Mouse (Mus musculus): ENCODE data around the gene Mark2.
"Not testable (repeated sequence)": the region's sequence is repeated elsewhere in the genome, so short reads cannot be mapped to it uniquely, and the experiment has no call there.

Gene Mark2

DNA sequence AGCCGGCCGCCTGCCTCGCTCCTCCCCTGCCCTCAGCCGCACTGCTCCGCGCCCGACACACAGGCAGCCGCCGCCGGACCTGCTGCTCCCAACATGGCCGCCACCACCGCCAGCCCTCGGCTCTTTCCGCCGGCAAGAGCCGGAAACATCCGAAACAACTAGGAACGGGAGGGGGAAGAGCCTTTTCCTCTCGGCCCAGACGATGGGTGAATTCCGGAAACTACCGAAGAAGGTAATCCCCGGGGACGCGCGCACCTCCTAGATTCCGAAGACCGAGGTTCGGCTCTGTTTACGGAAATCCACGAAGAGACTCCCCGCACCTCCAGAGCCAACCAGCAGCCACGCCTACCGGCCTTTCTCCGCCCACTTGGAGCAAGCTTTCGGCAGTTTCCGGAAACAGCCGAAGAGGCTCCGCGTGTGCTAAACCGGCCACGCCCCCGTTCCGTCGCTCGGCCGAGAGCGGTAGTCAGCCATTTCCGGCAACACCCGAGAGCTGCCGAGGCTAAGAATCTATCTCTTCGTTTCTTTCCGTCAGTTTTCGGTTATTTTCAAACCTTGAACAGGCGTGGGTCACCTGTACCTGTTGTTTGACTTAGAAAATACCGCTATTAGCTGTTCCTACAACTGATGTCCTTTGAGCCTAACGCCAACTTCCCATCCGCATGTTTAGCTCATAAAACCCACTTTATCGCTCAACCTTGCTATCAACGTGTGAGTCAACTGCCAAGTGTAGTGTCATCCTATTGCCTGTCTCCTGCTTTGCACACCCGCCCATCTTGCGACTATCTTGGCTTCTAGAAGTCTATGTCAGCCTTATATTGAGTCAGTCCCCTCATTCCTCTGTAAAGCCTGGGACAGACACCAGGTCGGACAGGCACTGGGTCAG lies at the start of gene Mark2:
Gene Mark2, minus strand, starts transcription at position 349 of the 886 bp plus-strand sequence.
- in situ Hi-C loops (cut with MboI, MseI): no loop called here

DNA sequence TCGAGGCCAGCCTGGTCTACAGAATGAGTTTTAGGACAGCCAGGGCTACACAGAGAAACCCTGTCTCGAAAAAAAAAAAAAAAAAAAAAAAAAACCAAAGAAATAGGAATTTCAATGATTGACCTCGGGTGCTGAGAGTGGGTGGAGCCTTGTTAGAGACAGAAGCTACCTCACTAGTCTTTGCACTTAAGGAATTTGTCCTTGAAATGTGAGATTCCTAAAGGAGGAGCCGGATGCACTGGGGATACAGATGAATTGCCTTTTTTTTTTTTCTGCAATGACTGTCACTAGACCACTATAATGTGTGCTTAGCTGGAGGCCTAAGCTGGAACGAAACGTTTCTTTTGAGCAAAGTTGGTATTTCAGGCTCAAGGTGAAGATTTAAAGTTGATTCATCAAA lies 46.8 kb upstream of the Mark2 start:
- in situ Hi-C loops (cut with MboI, MseI): loop anchor here (10.0 kb wide), 1 partner anchor 1186 kb away; no protein-coding TSS in a partner anchor

DNA sequence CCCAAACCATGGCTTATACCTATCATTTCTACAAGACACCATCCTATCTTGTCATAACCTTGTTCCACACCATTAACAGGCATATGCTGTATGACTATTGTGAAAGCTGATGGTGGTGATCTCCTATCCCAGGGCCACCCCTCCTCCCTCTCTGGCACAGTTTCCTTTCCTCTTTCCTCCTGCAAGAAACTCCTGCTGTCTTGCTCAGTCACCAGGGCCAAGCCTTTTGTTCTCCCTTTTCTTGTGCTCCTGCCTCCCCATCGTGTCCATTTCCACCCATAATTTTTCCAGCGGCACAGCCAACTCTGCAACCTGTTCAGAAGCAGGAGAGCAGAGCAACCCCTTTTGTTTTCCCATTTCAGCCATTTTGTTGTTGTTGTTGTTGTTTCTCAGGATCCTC lies 44.4 kb upstream of the Mark2 start:
- in situ Hi-C loops (cut with MboI, MseI): loop anchor here (10.0 kb wide), 1 partner anchor 1189 kb away; no protein-coding TSS in a partner anchor

DNA sequence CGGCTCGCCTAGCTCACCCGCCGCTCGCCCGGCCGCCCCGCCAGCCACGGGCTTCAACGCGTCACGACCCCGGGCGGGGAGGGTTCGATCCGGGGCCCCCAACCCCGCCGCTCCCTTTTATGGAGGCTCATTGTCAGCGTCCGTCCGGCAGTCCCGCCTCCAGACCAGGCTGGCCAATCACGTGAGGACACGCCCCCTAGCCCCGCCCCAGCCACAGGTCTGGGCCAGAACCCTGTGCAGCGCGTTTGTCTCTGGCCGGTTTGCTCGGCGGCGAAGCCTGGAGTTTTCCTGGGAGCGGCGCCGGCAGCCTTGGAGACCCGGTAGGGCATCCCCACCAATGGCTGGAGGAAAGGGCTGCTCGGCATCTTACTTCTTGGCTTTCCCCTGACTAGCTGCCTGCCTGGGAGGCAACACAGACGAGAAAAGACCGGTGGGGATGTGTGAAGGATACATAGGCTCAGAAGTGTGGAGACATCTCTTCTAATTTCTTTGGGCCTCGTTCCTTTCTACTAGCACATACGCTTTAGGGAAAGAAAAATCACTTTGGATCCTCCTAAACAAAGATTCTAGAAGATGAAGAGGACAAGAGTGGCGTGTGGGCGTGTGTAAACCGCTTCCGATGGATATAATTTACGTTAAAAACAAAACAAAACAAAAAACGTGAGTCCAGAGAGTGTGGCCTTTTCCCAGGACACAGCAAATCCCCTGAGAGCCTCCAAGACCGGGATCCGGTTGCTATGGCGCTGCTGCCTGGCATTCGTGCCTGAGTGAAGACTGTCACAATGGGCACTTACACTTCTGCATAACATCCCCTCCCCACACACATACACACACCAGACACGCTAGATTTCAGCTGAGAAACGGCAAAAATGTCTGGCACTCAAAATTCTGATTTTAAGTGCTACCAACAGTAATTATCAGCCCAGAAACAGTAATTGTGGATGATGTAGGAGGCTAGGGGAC lies 41.5 kb upstream of the Mark2 start, which contains the start of gene Spindoc:
Gene Spindoc, minus strand, starts transcription at position 92 of the 963 bp plus-strand sequence.
- in situ Hi-C loops (cut with MboI, MseI): loop anchor here (10.0 kb wide), 1 partner anchor 1192 kb away; no protein-coding TSS in a partner anchor

DNA sequence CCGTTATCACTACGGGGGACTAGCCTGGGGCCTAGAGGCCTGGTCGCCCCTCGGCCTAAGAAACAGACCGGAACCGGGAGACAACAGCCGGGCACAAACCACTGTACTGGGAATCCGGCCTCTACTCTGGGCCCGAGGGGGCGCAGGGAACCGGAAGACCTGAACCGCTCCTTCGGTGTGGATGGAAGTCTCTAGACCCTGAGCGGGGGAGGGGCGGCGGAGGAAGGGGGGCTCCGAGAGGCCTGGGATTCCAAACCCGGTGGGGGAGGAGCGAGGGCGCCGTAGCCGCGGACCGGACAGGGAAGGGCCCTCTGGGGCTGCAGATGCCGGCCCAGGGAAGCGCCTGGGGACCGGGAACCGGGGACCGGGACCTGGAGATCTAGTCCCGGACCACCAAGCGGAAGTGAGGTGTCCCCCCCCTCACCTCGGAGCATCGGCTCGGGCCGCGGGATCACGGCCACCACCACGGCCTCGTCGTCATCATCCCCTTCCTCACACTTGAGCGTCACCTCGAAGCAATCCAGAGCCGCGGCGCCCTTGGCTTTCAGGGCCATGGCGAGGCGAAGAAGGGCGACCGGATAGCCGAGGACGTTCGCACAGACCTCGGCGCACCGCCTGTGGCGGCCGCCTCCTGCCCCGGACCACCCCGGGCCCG lies 40.7 kb upstream of the Mark2 start:
- in situ Hi-C loops (cut with MboI, MseI): loop anchor here (10.0 kb wide), 1 partner anchor 1192 kb away; no protein-coding TSS in a partner anchor

DNA sequence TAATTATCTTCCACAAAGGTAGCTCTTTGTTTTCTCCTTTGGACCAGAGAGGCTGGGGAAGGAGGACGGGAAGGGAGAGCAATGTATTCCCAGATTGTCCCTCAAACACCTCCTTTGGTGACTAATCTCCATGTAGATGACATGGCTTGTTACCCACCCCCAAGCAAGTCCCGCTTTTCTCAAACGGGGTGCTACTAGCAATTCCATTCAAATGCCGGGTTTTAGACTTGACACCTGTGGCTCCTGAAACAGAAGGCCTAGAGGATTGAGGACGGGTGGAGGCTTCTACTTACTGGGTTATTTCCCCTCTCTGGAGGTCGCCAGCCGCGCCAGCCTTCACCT lies 40.2 kb upstream of the Mark2 start:
- in situ Hi-C loops (cut with MboI, MseI): loop anchor here (10.0 kb wide), 1 partner anchor 1193 kb away; no protein-coding TSS in a partner anchor

DNA sequence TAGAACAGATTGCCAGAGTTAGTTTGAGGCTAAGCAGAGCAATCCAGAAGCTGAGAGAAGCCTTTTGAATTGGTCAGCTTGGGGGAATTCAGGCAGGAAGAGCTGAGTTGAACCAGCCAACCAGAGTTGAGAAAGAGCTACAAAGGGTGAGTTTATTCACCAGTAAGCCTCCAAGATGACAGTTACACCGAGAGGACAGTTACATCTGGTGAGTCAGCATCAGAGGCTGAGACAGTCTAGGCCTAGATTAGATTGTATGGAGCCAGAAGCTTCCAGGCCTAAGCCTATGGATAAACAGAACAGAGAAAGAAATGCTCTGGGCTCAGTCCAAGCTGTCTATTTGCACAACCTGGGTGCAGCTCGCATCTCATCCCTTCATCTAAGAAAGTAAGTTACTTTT lies 36.0 kb upstream of the Mark2 start:
- in situ Hi-C loops (cut with MboI, MseI): no loop called here

DNA sequence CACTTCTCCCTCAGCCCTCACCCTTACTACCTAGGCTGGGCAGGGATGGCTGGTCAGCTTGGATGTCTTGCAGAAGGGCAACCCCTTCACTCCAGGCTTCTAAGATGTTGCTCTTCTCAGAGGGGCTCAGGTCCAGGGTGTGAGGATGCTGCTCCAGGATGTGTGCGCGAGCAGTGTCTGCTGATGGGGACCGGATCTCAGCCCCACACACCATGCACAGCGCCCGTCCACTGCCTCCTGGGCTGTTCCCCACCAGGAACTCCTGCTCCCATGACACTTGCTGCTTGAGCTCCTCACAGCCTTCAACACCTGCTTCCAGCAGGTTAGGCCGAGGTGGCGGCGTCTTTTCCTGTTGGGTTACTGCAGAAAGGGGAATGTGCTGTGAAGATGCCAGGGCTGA lies 32.8 kb upstream of the Mark2 start:
- in situ Hi-C loops (cut with MboI, MseI): no loop called here

DNA sequence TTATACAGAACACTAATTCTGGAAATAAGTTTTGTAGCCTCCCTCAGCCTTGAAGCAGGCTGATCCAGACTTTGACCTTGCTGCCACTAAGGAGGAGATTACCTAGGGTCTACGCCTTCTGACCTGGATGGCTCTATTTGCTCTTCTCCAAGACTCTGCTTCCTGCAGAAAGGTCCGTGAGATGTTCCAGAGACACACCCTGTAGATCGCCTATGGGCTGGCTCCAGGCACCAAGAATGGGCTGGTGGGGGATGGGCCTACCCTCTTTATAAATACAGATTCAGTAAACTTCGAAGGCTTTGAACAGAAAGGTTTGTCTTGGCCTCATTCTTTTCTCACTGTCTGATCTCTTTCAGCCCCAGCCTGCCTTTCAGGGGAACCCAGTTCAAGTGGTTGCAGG lies 27.8 kb upstream of the Mark2 start:
- in situ Hi-C loops (cut with MboI, MseI): not testable (repeated sequence)

DNA sequence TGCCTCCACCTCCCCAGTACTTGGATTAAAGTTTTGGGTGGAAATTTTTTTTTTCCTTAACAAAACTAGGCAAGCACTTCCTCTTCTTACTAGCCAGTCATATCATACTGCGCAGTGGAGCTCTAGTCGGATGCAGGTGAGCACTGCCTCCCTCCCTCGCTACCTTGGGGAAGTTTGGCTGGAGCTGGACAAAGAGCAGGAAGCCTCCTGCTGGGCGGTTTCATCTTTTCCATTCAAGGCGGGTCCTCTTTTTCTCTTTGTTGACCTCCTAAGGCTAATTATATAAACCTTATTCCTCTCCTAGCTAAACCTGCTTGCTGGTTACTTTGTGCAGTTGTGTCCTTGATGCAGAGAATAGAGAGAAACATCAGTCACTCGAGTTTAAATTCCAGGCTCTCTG lies 12.0 kb upstream of the Mark2 start:
- in situ Hi-C loops (cut with MboI, MseI): no loop called here

DNA sequence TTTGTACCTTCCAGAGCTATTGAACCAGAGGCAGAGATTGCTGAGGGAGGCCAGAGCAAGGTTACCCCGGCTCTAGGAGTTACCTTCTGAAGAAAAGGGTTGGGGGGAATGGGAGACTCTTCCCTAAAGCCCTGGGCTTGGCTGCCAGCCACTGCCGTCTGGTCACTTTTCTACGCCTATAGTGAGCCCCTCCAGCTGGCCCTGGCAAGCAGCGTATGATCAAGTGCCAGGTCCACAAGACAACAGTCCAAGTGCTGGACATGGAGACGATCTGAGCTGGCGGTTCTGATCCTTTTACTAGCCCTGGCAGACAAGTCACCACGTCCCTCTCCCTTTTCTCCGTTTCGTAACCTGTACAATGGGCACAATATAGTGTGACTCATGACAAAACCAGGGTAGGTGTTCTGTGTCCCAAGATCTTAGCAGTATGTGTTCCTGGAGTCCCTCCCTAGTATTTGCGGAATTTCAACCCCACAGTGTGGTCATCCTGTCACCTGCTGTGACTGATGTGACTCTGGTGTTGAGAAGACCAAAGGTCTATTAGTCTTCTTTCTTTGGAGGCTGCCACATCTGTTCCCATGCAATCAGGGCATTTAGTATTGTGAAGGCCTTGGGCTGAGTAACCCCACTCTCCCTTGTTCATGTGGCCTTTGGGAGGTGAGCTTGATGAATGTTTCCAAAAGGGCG lies 11.3 kb upstream of the Mark2 start:
- in situ Hi-C loops (cut with MboI, MseI): no loop called here

DNA sequence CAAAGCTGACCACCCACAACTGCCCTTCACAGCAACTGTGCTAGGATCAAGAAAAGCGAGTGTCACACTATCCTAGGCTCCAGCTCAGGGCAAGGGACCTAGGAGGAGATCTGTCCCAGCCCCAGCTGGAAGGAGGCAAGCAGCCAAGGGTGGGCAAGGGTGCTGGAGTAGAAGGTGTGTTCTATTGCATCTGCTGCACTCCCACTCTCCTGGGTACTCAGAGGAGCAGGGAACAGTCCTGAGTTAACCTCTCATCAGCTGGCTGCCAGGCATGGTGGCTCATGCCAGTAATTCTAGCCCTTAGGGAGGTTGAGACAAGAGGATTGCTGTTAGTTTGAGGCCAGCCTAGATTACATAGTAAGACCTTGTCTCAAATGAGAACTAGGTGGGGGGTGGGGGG lies 8.3 kb upstream of the Mark2 start:
- in situ Hi-C loops (cut with MboI, MseI): loop anchor here (5.0 kb wide), 1 partner anchor 88 kb away; no protein-coding TSS in a partner anchor

DNA sequence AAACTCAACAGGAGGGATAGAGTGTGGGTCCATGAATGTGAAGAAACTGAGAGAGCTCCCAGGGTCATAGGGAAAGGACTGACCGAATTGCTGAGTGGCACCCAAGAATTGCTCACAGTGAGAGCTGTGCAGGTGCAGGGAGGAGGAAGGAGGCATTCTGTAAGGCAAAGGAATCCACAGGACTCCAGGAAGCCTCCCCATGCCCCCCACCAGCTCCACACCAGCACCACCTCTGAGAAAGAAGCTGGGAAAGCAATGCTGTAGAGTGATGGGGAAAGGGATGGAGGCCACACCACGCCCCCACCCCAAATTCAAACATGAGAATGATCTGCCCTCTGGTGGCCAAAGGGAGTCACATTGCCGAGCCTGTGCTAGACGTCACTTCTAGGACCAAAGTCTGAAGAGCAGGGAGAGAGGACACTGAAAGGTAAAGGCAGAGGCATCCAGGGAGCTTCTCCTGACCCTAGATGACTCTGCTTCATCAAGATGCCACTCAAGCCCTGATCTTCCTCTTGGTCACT lies 3.6 kb upstream of the Mark2 start:
- in situ Hi-C loops (cut with MboI, MseI): loop anchor here (5.0 kb wide), 1 partner anchor 83 kb away; no protein-coding TSS in a partner anchor

DNA sequence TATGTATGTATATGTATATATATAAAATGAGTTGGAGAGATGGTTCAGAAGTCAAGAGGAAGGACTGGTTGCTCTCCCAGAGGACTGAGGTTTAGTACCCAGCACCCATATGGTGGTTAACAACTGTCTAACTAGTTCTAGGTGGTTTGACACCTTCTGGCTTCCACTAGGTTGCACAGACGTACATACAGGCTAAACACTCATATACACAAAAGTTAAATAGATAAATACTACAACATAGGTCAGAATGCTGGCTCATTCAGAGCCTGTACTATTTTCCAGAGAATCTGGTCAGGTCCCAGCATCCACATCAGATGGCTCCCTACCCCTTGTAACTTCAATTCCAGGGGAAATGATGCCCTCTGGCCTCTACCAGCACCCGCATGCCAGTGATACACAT lies 986 bp upstream of the Mark2 start:
- in situ Hi-C loops (cut with MboI, MseI): no loop called here

DNA sequence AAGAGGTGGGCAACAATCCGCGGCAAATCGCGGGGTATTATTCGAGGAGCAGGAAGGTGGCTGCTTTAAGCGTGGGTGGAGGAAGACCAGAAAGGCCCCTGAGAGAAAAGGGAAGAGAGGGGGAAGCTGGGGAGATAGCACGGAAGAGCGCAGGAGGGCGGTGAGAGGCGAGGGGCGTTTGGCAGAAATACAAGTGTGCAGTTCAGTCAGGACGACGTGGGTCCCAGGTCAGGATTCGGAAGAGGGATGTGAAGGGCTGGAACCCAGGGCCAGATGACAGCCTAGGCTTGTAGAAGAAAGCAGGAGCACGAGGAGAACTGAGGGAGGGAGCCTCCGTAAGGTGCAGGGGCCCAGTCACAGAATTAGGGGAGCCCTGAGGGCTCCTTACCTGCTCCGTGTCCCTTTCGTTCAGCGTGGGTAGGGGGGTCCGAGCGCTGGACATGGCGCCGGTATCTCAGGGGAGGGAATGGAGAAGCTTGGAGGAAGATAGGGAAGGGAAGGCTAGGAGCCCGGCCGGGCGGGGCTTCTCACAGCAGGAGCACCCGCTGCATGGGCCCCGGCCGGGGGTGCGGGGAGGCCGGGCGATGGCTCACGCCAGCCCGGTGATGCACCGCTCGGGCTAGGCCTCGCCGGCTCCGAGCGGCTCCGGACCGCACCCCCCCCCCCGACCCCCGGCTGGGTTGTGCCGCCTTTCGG lies 732 bp downstream of the Mark2 start:
- in situ Hi-C loops (cut with MboI, MseI): no loop called here

DNA sequence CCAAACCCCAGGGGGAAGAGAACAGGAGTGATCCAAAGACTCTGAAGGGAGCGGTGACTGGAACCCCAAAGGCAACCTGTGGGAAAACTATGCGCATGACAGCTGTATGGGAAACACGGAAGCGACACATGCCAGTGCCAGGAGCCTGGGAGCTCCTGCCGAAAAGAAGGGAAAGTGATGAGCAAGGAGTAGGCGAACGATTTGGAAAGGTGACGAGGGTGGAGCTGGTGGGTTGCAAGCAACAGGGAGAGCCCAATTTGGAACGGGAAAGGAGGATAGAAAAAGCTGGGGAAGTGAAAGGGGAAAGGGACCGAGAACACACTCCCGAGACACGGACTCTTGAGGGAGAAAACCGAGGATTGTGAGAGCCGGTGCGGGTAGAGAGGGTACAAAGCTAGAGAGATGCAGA lies 1.3 kb downstream of the Mark2 start:
- in situ Hi-C loops (cut with MboI, MseI): no loop called here

DNA sequence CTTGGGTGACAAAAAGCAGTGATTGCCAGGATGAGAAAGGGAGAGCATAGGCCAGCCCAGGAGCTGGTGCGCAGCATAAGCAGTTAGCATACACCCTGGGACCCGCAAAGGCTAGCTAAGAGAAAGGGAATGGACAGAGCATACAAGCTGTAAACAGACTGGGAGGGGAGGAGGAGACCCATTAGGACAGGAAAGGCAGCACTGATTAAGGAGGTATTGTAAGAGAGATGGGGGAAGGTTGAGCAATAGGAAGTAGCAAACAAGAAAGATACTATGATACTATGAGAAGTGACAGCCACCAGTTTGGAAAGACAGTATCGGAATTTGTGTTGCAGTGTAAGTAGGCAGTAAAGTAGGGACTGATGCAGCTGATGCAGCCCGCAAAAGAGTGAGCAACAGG lies 1.8 kb downstream of the Mark2 start:
- in situ Hi-C loops (cut with MboI, MseI): no loop called here

DNA sequence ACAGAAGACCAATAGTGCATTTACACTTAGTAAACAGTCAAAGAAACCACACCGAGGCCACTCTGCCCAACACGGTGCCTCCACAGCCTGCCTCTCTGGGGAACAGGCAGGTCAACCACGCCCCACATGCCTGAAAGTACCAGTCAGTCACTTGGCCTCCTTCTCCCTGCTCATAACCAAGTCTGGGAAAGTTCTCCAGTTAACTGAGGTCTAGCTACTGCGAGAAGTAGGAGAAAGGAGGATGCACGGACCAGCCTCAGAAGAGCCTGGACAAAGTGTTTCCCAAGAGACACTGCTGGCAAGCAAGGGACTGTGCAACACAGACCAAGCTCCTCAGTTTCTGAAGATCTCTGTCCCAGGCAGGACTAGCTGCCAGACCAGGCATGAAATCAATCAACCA lies 2.6 kb downstream of the Mark2 start:
- in situ Hi-C loops (cut with MboI, MseI): no loop called here

DNA sequence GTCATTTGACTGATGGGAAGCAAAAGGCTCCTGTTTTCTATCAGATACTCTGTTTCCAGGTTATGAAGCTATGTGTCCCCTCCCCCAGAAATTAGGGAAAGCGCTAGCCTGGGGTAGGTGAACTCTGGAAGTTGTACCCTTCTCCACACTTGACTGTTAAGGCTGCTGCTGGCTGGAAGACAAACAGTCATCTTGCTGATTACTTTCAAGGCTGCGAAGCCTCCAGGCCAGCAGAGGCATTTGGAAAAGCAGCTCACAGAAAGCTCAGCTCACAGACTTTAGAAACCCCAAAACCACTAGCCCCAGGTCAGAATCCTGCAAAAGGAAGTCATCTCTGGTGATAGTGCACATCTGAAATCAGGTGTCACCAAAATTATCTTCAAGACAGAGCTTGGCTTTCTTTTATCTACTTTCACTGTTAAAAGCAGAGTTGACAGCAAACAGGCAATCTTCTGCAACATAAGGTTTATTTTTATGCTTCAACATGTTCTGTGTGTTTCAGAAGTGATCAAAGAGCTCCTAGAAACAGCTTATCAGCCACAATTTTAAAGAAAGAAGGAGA lies 3.8 kb downstream of the Mark2 start:
- in situ Hi-C loops (cut with MboI, MseI): no loop called here

DNA sequence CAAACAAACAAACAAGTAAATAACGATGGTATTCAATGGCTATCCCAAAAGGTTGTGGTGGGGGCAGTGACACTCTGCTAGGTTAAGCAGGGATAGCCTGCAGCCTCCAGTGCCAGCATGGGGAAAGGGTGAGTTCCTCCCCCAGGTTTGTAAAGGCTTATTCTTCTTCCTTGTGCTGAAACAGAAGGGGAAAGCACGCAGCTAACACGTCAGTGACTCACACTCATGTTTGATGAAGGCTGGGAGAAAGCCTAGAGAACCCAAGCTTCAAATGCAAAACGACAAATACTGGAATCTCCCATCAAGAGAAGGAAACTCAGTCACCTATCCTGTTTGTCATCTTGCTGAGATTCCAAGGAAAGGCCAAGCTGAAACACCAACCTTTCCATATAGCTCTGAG lies 6.0 kb downstream of the Mark2 start:
- in situ Hi-C loops (cut with MboI, MseI): no loop called here

Data from T-helper 2 cell (primary cell).